Mouse (Mus musculus): ENCODE measurements around the gene Yy1. TPM values are rescaled to one million over a fixed set of nuclear protein-coding genes. Genes with fewer than 3 reads are reported as not detected.

The Yy1 gene
- total RNA-seq, 4 experiments from 2014 or later, result 65.4 to 76.7 (median 70.7) TPM

GRCm38 (mm10) chr12:108768196-108768854, 24.4 kb upstream of the Yy1 start:
- DNase-seq, result no peak

- no peak for DNase-seq
These were observed 12.5 kb upstream of the Yy1 start for GRCm38 (mm10) chr12:108780108-108780877.

- DNase-seq, result no peak
These were observed 7.6 kb upstream of the Yy1 start for GRCm38 (mm10) chr12:108785161-108785560.

GRCm38 (mm10) chr12:108787329-108787728, 5.4 kb upstream of the Yy1 start:
- DNase-seq, result no peak

GRCm38 (mm10) chr12:108792152-108792545, 624 bp upstream of the Yy1 start:
- DNase-seq, result peak; percentile 62

GRCm38 (mm10) chr12:108793453-108793941, 724 bp downstream of the Yy1 start:
- peak; percentile 45 for DNase-seq

GRCm38 (mm10) chr12:108794078-108794711, 1.4 kb downstream of the Yy1 start:
- DNase-seq, result peak; percentile 70

- no peak for DNase-seq
These were observed 2.3 kb downstream of the Yy1 start for GRCm38 (mm10) chr12:108794979-108795537.

GRCm38 (mm10) chr12:108801613-108802012, 8.8 kb downstream of the Yy1 start:
- DNase-seq, result no peak

GRCm38 (mm10) chr12:108804388-108804787, 11.6 kb downstream of the Yy1 start:
- DNase-seq, result no peak

GRCm38 (mm10) chr12:108808465-108808864, 15.7 kb downstream of the Yy1 start:
- DNase-seq, result peak; percentile 75

- no peak for DNase-seq
These were observed 17.0 kb downstream of the Yy1 start for GRCm38 (mm10) chr12:108809771-108810170.

- DNase-seq, result no peak
These were observed 17.5 kb downstream of the Yy1 start for GRCm38 (mm10) chr12:108810309-108810708.

GRCm38 (mm10) chr12:108811133-108811532, 18.4 kb downstream of the Yy1 start:
- DNase-seq, result no peak

GRCm38 (mm10) chr12:108812463-108812862, 19.7 kb downstream of the Yy1 start:
- no peak for DNase-seq

GRCm38 (mm10) chr12:108814470-108814869, 21.7 kb downstream of the Yy1 start:
- DNase-seq, result no peak

GRCm38 (mm10) chr12:108816569-108816968, 23.8 kb downstream of the Yy1 start:
- no peak for DNase-seq

GRCm38 (mm10) chr12:108820461-108820860, 27.7 kb downstream of the Yy1 start:
- DNase-seq, result no peak

- no peak for DNase-seq
These were observed 30.3 kb downstream of the Yy1 start for GRCm38 (mm10) chr12:108823036-108823435.

- no peak for DNase-seq
These were observed 31.6 kb downstream of the Yy1 start for GRCm38 (mm10) chr12:108824225-108824874.

- no peak for DNase-seq
These were observed 32.9 kb downstream of the Yy1 start for GRCm38 (mm10) chr12:108825561-108826224.
